Mouse (Mus musculus): ENCODE data around the gene Cnksr1. TPM values are rescaled to one million over a fixed set of nuclear protein-coding genes. Genes with fewer than 3 reads are reported as not detected.
A peak's percentile ranks its signal among the peaks of the same experiment; 100 is the strongest.

The Cnksr1 gene
- polyA plus RNA-seq, 1 experiment from 2014 or later, result 3.9 TPM

DNA sequence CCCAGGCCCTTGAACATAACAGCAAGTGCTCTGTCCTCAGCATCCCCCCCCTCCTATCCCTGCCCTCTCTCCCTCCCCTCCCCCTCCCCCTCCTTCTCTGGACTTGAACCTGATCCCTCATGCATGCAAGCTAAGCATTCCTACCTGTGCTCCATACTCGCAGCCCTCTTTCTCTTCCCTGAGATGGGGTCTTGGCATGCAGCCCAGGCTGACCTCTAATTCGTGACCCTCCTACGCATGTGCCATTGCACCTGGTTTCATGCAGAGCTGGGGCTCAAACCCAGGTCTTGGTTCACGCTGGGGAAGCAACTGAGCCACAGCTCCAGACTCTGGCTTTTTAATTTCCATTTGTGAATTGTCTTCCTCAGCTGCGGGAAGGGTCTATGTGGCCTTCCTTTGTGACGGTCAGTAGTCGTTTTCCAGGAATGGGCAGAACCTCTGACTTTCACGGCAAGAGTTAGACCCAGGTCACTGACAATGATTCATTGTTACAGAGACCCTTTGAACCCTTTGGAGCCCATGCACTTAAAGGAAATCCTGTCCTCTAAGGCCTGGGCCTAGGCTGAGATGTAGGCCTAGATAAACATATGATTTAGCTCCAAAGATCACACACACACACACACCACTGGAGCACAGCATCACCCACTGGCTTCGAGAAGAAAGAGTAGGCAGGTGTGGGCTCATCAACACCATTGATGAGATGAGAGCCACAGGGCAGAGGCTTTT, 27.8 kb upstream of the Cnksr1 start:
- no peaks in the 10 kb centered on the region for H3K36me3 ChIP-seq
- ATAC-seq (ENCODE audit: insufficient number of reproducible peaks, insufficient read depth, low FRiP score, low TSS enrichment, low read depth), result no peak
- H3K4me2 ChIP-seq, result no peak overlapping the region
- H3K27me3 ChIP-seq, result no peaks in the 10 kb centered on the region
- no peak overlapping the region for H3K9ac ChIP-seq
- H3K4me1 ChIP-seq, result no peaks in the 10 kb centered on the region
- no peaks in the 10 kb centered on the region for H3K9me3 ChIP-seq
- 52% methylated on average over 9 of the region's 9 CpGs for WGBS
- no peak overlapping the region for H3K27ac ChIP-seq
- H3K4me3 ChIP-seq, result no peak overlapping the region

DNA sequence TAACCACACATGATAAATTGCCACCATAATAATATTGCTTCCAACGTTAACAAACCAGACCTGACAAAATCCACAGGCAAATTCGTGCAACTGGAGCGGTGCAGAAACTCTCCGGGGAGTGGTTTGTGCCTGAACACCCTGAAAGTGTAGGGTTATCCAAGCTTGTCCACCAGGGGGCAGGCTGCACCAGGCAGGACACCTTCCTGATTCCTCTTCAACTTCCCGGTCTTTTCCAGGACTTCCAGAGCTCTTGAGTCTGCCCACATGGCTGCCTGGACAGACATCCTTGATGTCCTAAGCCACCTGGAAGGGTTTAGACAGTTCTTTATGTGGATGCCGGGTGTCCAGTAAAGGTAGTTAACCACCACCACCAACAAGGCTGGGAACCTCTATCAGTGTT, 25.0 kb upstream of the Cnksr1 start:
- Histone ChIP-seq H3K9ac (no peak overlapping the region), H3K4me2 (no peak overlapping the region), H3K4me3 (no peak overlapping the region), H3K27me3 (no peaks in the 10 kb centered on the region), H3K27ac (no peak overlapping the region), H3K9me3 (no peaks in the 10 kb centered on the region), H3K36me3 (no peaks in the 10 kb centered on the region), H3K4me1 (0 out of 2 replicates have a peak, but pooled peaks cover 4% of the 10 kb centered on the region)
- ATAC-seq (ENCODE audit: insufficient number of reproducible peaks, insufficient read depth, low FRiP score, low TSS enrichment, low read depth), result no peak
- WGBS, result 41% methylated on average over 6 of the region's 6 CpGs

DNA sequence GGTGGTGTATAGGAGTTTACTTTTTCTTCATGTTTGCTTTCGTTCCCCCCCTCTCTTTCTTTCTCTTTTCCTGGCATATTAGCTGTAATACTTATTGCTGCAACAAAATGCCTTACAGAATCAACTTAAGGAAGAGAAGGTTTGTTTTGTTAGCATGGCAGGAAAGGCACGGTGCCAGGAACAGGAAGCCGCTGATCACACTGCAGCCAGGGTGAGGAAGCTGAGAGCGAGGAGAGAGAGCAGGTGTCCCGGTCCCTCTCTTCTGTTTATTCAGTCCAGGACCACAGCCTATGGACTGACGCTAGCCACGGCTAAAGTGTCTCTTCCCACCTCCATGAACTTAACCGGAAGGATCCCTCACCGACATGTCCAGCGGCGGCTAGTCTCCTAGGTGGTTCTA, 20.2 kb upstream of the Cnksr1 start:
- peaks cover 36% of the 10 kb centered on the region for H3K27me3 ChIP-seq
- no peak overlapping the region for H3K4me2 ChIP-seq
- no peaks in the 10 kb centered on the region for H3K9me3 ChIP-seq
- no peak overlapping the region for H3K4me3 ChIP-seq
- no peak overlapping the region for H3K9ac ChIP-seq
- H3K4me1 ChIP-seq, result peaks cover 41% of the 10 kb centered on the region
- WGBS, result 60% methylated on average over 11 of the region's 11 CpGs
- no peak overlapping the region for H3K27ac ChIP-seq
- H3K36me3 ChIP-seq, result no peaks in the 10 kb centered on the region
- no peak for ATAC-seq (ENCODE audit: insufficient number of reproducible peaks, insufficient read depth, low FRiP score, low TSS enrichment, low read depth)

DNA sequence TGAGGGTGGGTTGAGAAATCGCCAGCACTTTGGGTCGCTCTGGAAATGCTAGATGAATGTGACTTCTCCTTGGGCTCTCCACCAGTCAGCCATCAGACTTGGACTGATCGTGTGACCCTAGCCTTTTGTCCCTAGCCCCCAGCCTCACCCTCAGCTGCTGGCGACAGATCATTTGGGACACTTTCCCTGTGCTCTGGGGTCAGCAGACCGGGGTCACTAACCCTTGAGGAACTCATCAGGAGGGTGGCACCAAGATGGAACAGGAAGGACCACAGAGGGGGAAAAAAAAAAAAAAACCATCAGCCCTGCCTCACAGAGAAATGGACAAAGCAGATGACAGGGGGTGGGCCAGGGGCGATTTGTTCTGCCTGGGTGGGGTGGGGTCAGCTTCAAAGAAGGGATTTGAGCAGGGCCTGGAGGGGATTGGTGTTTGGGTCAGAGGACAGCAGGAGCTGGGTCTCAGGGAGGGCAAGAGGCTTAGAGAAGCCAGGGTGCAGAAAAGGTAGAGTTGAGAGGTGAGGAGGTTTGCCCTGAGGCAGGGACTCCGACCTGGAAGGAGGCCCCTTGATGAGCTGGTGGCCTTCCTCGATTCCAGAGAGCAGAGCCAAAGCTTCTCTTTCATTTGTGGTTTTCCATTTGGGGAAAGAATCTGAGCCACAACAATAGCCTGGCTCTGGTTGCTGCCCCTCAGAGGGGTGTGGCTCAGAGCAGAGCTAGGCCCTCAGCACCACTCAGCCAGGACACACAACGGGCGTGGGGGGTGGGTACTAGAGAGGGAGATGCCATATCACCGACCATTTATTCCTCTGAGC, 19.2 kb upstream of the Cnksr1 start:
- H3K27ac ChIP-seq, result no peak overlapping the region

DNA sequence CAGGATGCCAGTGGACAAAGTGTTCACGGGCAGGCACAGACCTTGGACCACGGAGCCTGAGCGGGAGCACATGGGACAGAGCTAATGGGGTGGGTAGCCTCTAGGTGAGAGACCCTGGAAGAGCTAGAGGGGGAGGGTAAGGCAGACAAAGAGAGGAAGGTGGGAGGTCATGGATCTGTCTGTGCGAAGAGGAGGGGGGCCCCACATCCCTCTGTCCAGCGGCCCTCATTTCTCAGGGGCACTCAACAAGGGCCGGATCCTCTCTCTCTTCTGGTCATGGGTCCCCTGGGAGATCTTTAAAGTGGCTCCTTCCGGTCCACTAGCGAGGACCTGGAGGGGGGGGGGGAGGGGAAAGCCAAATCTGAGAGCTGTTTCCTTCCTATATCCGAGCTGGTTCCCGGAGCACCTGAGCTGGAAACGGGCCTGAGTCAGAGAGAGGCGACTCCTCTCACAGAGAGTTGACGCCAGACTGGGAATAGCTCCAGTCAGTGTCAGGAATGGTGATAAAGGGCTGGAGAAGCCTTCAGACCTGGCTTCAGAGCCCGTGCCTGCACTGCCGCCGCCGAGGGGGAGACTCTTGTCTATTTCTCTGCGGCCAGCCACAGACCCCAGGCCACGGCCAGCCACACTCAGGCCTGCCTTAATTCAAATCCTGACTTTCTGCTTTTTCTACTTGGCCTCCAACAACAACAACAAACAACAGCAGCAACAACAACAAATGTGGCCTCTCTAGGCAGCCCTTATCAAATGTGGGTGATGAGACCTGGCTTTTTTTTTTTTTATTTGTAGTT, 18.4 kb upstream of the Cnksr1 start:
- no peak overlapping the region for H3K4me2 ChIP-seq
- H3K4me3 ChIP-seq, result no peak overlapping the region
- H3K4me1 ChIP-seq, result peaks cover 58% of the 10 kb centered on the region
- no peak overlapping the region; the same call in 1 of the 2 replicates for H3K27ac ChIP-seq
- H3K36me3 ChIP-seq, result no peaks in the 10 kb centered on the region
- 13% methylated on average over 19 of the region's 19 CpGs for WGBS
- peak overlapping the region; percentile 27; the same call in 1 of the 2 replicates for H3K9ac ChIP-seq
- no peaks in the 10 kb centered on the region for H3K9me3 ChIP-seq
- H3K27me3 ChIP-seq, result peaks cover 53% of the 10 kb centered on the region
- ATAC-seq (ENCODE audit: insufficient number of reproducible peaks, insufficient read depth, low FRiP score, low TSS enrichment, low read depth), result no peak

More for the DNA sequence above, 19.2 kb upstream of the Cnksr1 start:
- Histone ChIP-seq H3K36me3 (no peaks in the 10 kb centered on the region), H3K4me2 (no peak overlapping the region), H3K4me3 (no peak overlapping the region), H3K9ac (0 out of 2 replicates have a peak overlapping the region, but pooled peaks have one; percentile 27), H3K4me1 (peaks cover 50% of the 10 kb centered on the region), H3K9me3 (no peaks in the 10 kb centered on the region), H3K27me3 (peaks cover 45% of the 10 kb centered on the region)
- ATAC-seq (ENCODE audit: insufficient number of reproducible peaks, insufficient read depth, low FRiP score, low TSS enrichment, low read depth), result no peak
- WGBS, result 14% methylated on average over 11 of the region's 11 CpGs

DNA sequence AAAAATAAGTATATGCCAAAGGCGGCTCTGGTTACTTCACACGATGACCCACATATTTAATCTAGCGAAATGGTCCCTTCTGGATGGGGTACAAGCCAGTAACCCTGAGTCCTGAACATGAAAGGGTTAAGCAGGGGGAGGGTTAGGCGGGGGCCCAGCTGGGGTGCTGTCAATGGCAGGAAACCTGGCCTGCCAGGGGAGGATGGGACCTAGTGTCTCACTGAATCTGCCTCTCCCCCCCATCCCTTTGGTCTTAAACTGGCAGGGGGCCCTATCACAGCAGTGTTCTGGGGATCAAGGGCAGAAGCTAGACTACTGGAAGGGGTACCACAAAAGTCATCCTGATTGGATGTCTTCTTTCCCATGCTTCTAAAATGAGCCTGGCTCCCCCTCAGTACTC, 17.7 kb upstream of the Cnksr1 start:
- Histone ChIP-seq H3K4me1 (peaks cover 66% of the 10 kb centered on the region), H3K27me3 (peaks cover 61% of the 10 kb centered on the region), H3K9me3 (no peaks in the 10 kb centered on the region), H3K4me3 (no peak overlapping the region), H3K36me3 (no peaks in the 10 kb centered on the region), H3K9ac (no peak overlapping the region), H3K4me2 (no peak overlapping the region), H3K27ac (no peak overlapping the region)
- no peak for ATAC-seq (ENCODE audit: insufficient number of reproducible peaks, insufficient read depth, low FRiP score, low TSS enrichment, low read depth)
- 27% methylated on average over 4 of the region's 4 CpGs for WGBS

DNA sequence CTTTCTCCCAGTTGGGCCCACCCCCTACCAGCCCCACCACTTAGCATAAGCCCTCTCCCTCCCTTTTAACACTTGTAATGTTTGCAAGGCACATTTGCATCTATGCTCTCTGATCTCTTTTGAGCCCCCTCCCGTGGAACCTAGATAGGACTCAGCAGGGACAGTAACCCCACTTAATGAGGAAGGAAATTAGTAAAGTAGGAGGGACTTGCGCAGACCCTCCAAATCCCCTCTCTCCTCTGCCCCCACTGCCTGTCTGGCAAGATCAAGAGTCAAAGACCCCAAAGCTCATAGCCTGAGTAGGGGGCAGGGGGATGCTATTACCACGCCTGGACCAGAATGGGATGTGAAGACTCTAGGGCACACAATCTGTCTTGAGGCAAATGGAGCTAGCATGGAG, 16.6 kb upstream of the Cnksr1 start:
- 29% methylated on average over 3 of the region's 3 CpGs for WGBS
- peaks cover 75% of the 10 kb centered on the region for H3K4me1 ChIP-seq
- H3K36me3 ChIP-seq, result no peaks in the 10 kb centered on the region
- H3K27me3 ChIP-seq, result peaks cover 71% of the 10 kb centered on the region
- H3K4me2 ChIP-seq, result no peak overlapping the region
- H3K27ac ChIP-seq, result no peak overlapping the region
- H3K9me3 ChIP-seq, result no peaks in the 10 kb centered on the region
- no peak for ATAC-seq (ENCODE audit: insufficient number of reproducible peaks, insufficient read depth, low FRiP score, low TSS enrichment, low read depth)
- no peak overlapping the region for H3K4me3 ChIP-seq
- no peak overlapping the region for H3K9ac ChIP-seq

DNA sequence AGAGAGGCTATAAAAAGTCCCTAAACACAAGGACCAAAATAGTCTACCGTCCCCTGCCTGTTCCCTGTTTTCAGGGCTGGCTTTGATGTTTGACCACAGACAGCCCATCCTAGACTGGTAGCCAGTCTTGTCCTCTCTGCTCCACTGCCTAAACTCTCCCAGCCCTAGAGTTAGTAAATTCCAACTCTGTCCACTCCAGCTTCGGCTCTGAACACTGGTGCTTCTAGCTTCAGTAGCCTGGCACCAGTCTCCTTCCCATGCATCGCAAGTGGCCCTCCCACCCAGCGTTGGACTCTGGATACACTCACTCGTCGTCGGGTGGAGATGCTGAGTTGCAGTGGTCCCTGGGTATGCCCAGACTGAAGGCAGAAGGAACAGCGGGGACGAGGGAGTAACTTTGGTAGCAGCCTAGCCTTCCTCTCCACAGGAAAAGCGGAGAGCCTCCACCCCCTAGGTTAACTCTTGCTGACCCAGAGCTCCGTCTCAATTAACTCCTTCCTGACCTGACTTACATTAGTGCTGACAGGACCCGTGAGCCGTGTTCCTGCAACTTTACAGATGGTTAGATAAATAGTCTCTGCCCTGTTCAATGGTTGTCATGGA, 15.6 kb upstream of the Cnksr1 start, which contains the start of gene Grrp1:
Gene Grrp1 (minus strand): TSS at position 385 of the 603 bp plus-strand sequence.
- 2% methylated on average over 13 of the region's 13 CpGs for WGBS
- Histone ChIP-seq H3K36me3 (no peaks in the 10 kb centered on the region), H3K4me3 (peak within 1 kb of the TSS; percentile 54), H3K4me2 (peak within 1 kb of the TSS; percentile 95), H3K27me3 (peaks cover 81% of the 10 kb centered on the region), H3K9ac (peak within 1 kb of the TSS; percentile 61), H3K4me1 (peaks cover 83% of the 10 kb centered on the region), H3K9me3 (no peaks in the 10 kb centered on the region), H3K27ac (peak within 1 kb of the TSS; percentile 30; the same call in 1 of the 2 replicates)
- ATAC-seq (ENCODE audit: insufficient number of reproducible peaks, insufficient read depth, low FRiP score, low TSS enrichment, low read depth), result no peak

DNA sequence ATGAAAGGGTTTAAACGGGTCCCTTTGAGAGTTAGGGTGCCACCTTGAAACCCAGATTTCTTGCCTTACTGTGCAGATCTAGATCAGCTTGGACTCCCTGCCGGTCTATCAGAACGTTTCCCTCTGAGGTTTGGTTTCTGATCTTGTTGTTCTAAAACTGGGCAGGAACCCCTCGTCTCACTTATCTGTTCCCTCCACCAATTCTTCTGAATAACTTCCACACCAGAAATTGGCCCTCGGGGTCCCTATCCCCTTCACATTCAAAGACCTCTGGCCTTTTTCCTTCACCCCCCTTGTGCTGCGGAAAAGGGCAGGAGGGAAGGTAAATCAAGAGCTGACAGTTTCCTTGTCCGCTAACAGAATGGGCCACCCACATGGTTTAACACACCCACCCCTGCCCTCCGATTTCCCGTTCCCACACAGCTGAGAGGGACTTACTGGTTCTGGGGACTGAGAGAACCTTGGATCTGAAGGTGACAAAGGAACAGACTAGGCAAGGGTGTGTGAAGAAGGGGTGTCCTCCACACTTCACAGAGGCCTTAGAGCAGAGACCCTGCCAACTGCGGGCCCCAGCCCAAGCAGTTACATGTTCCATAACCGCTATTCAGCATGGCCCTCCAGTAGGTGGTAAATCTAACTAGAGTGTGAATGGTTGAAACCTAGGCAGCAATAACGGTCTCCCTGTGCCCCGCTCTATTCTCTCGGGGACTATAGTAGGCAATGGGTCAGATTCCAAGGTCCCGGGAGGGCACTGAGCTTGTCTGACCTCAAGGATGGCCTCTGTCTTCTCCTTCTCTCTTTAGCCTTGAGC, 14.9 kb upstream of the Cnksr1 start:
- Histone ChIP-seq H3K27ac (peak overlapping the region; percentile 30; the same call in 1 of the 2 replicates), H3K9me3 (no peaks in the 10 kb centered on the region), H3K4me3 (peak overlapping the region; percentile 54), H3K4me1 (peaks cover 78% of the 10 kb centered on the region), H3K27me3 (peaks cover 88% of the 10 kb centered on the region), H3K36me3 (no peaks in the 10 kb centered on the region), H3K4me2 (peak overlapping the region; percentile 95), H3K9ac (peak overlapping the region; percentile 61)
- 11% methylated on average over 15 of the region's 15 CpGs for WGBS
- no peak for ATAC-seq (ENCODE audit: insufficient number of reproducible peaks, insufficient read depth, low FRiP score, low TSS enrichment, low read depth)

DNA sequence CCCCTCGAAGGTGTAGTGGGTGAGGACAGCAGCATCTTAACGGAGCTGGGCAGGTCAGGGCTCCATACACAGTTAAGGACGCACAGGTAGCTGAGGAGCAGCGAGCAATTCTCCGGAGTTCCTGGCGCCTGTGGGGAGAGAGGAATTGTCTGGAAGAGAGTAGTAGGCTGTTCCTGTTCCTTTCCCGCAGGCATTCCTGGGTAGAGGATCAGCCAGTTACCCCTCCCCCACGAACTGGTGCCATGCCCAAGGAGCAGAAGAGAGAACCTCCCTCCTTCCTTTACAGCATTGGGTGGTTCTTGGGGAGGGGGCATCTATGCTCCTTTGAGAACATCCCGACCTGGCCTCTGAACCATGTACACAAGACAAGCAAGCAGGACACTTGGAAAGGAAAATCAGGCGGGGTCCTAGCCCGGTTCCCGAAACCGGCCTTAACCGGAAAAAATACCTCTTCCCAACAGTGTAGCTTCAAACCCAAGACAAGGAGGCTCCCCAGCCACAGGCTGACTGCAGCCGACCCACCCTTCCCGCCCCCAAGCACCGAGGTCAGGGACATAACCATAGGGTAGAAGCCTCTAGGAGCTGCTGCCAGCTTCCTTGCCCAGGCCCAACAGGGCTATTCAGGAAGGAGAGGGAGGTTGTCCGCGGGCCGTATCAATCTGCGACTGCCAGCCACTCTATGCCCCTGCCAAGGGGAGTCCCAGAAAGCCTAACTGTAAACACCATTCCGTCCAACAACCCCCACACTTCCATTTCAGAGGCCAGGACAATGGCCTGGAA, 14.1 kb upstream of the Cnksr1 start:
- no peaks in the 10 kb centered on the region for H3K9me3 ChIP-seq
- WGBS, result 8% methylated on average over 22 of the region's 22 CpGs
- H3K27me3 ChIP-seq, result peaks cover 96% of the 10 kb centered on the region

More for the DNA sequence above, 14.1 kb upstream of the Cnksr1 start:
- H3K4me1 ChIP-seq, result peaks cover 70% of the 10 kb centered on the region
- no peaks in the 10 kb centered on the region for H3K36me3 ChIP-seq
- peak overlapping the region; percentile 95 for H3K4me2 ChIP-seq
- peak overlapping the region; percentile 30; the same call in 1 of the 2 replicates for H3K27ac ChIP-seq
- ATAC-seq (ENCODE audit: insufficient number of reproducible peaks, insufficient read depth, low FRiP score, low TSS enrichment, low read depth), result no peak
- H3K9ac ChIP-seq, result peak overlapping the region; percentile 74
- H3K4me3 ChIP-seq, result peak overlapping the region; percentile 54

Data from embryonic facial prominence, embryonic 13.5 days (tissue).